Mouse (Mus musculus): ENCODE data around the gene Hmgb1.

GRCm38 (mm10) chr5:149205265-149205664 lies 21.0 kb upstream of the Hmgb1 start:
- no peak for TF ChIP-seq CTCF (IDR thresholded peaks at IDR 0.05; ENCODE audit: control insufficient read depth, insufficient read depth, insufficient replicate concordance, low read depth, low read length)
- no peak for TF ChIP-seq POLR2A (IDR thresholded peaks at IDR 0.05; ENCODE audit: control insufficient read depth, low read depth, low read length)
